Mouse (Mus musculus): ENCODE measurements around the gene Syne1. TPM values are rescaled to one million over a fixed set of nuclear protein-coding genes. Genes with fewer than 3 reads are reported as not detected.

The Syne1 gene
- total RNA-seq, 1 experiment from 2014 or later: 27.4 TPM

GRCm38 (mm10) chr10:5032192-5033048 is 518.9 kb downstream of the Syne1 start:
- ATAC-seq (replicated peaks in 1 of 2; ENCODE audit: insufficient read depth in 1 of 2, low FRiP score in 2 of 2, low TSS enrichment in 1 of 2, low read depth in 1 of 2, poor library complexity in 2 of 2, severe bottlenecking in 2 of 2): no peak

GRCm38 (mm10) chr10:5029883-5030282 is 521.4 kb downstream of the Syne1 start:
- no peak for ATAC-seq (replicated peaks in 1 of 2; ENCODE audit: insufficient read depth in 1 of 2, low FRiP score in 2 of 2, low TSS enrichment in 1 of 2, low read depth in 1 of 2, poor library complexity in 2 of 2, severe bottlenecking in 2 of 2)

GRCm38 (mm10) chr10:5029161-5029560 is 522.1 kb downstream of the Syne1 start:
- ATAC-seq (replicated peaks in 1 of 2; ENCODE audit: insufficient read depth in 1 of 2, low FRiP score in 2 of 2, low TSS enrichment in 1 of 2, low read depth in 1 of 2, poor library complexity in 2 of 2, severe bottlenecking in 2 of 2): no peak

GRCm38 (mm10) chr10:5028301-5028700 is 523.0 kb downstream of the Syne1 start:
- no peak for ATAC-seq (replicated peaks in 1 of 2; ENCODE audit: insufficient read depth in 1 of 2, low FRiP score in 2 of 2, low TSS enrichment in 1 of 2, low read depth in 1 of 2, poor library complexity in 2 of 2, severe bottlenecking in 2 of 2)

- ATAC-seq (replicated peaks in 1 of 2; ENCODE audit: insufficient read depth in 1 of 2, low FRiP score in 2 of 2, low TSS enrichment in 1 of 2, low read depth in 1 of 2, poor library complexity in 2 of 2, severe bottlenecking in 2 of 2): no peak
These were observed 524.1 kb downstream of the Syne1 start for GRCm38 (mm10) chr10:5027208-5027607.

GRCm38 (mm10) chr10:5025906-5026305 is 525.4 kb downstream of the Syne1 start:
- ATAC-seq (replicated peaks in 1 of 2; ENCODE audit: insufficient read depth in 1 of 2, low FRiP score in 2 of 2, low TSS enrichment in 1 of 2, low read depth in 1 of 2, poor library complexity in 2 of 2, severe bottlenecking in 2 of 2): no peak

GRCm38 (mm10) chr10:5017148-5017547 is 534.1 kb downstream of the Syne1 start:
- ATAC-seq (replicated peaks in 1 of 2; ENCODE audit: insufficient read depth in 1 of 2, low FRiP score in 2 of 2, low TSS enrichment in 1 of 2, low read depth in 1 of 2, poor library complexity in 2 of 2, severe bottlenecking in 2 of 2): no peak

GRCm38 (mm10) chr10:5014976-5015375 is 536.3 kb downstream of the Syne1 start:
- ATAC-seq (replicated peaks in 1 of 2; ENCODE audit: insufficient read depth in 1 of 2, low FRiP score in 2 of 2, low TSS enrichment in 1 of 2, low read depth in 1 of 2, poor library complexity in 2 of 2, severe bottlenecking in 2 of 2): no peak

GRCm38 (mm10) chr10:5012004-5012403 is 539.3 kb downstream of the Syne1 start:
- ATAC-seq (replicated peaks in 1 of 2; ENCODE audit: insufficient read depth in 1 of 2, low FRiP score in 2 of 2, low TSS enrichment in 1 of 2, low read depth in 1 of 2, poor library complexity in 2 of 2, severe bottlenecking in 2 of 2): no peak

GRCm38 (mm10) chr10:5008795-5009366 is 542.4 kb downstream of the Syne1 start:
- ATAC-seq (replicated peaks in 1 of 2; ENCODE audit: insufficient read depth in 1 of 2, low FRiP score in 2 of 2, low TSS enrichment in 1 of 2, low read depth in 1 of 2, poor library complexity in 2 of 2, severe bottlenecking in 2 of 2): no peak

- no peak for ATAC-seq (replicated peaks in 1 of 2; ENCODE audit: insufficient read depth in 1 of 2, low FRiP score in 2 of 2, low TSS enrichment in 1 of 2, low read depth in 1 of 2, poor library complexity in 2 of 2, severe bottlenecking in 2 of 2)
These were observed 554.7 kb downstream of the Syne1 start for GRCm38 (mm10) chr10:4996592-4996991.

GRCm38 (mm10) chr10:4993802-4994201 is 557.5 kb downstream of the Syne1 start:
- no peak for ATAC-seq (replicated peaks in 1 of 2; ENCODE audit: insufficient read depth in 1 of 2, low FRiP score in 2 of 2, low TSS enrichment in 1 of 2, low read depth in 1 of 2, poor library complexity in 2 of 2, severe bottlenecking in 2 of 2)

GRCm38 (mm10) chr10:4983919-4984318 is 567.4 kb downstream of the Syne1 start:
- no peak for ATAC-seq (replicated peaks in 1 of 2; ENCODE audit: insufficient read depth in 1 of 2, low FRiP score in 2 of 2, low TSS enrichment in 1 of 2, low read depth in 1 of 2, poor library complexity in 2 of 2, severe bottlenecking in 2 of 2)

- peak; percentile 94 to 96 for ATAC-seq (replicated peaks in 1 of 2; ENCODE audit: insufficient read depth in 1 of 2, low FRiP score in 2 of 2, low TSS enrichment in 1 of 2, low read depth in 1 of 2, poor library complexity in 2 of 2, severe bottlenecking in 2 of 2)
These were observed 573.9 kb downstream of the Syne1 start for GRCm38 (mm10) chr10:4977374-4977773.

- ATAC-seq (replicated peaks in 1 of 2; ENCODE audit: insufficient read depth in 1 of 2, low FRiP score in 2 of 2, low TSS enrichment in 1 of 2, low read depth in 1 of 2, poor library complexity in 2 of 2, severe bottlenecking in 2 of 2): no peak
These were observed 574.7 kb downstream of the Syne1 start for GRCm38 (mm10) chr10:4976557-4976956.

- no peak for ATAC-seq (replicated peaks in 1 of 2; ENCODE audit: insufficient read depth in 1 of 2, low FRiP score in 2 of 2, low TSS enrichment in 1 of 2, low read depth in 1 of 2, poor library complexity in 2 of 2, severe bottlenecking in 2 of 2)
These were observed 577.0 kb downstream of the Syne1 start for GRCm38 (mm10) chr10:4974246-4974645.

GRCm38 (mm10) chr10:4972026-4972425 is 579.3 kb downstream of the Syne1 start:
- 0 out of 4 replicates have a peak, but pooled peaks of 1 of the 2 experiments have one; percentile 10 for ATAC-seq (replicated peaks in 1 of 2; ENCODE audit: insufficient read depth in 1 of 2, low FRiP score in 2 of 2, low TSS enrichment in 1 of 2, low read depth in 1 of 2, poor library complexity in 2 of 2, severe bottlenecking in 2 of 2)

- ATAC-seq (replicated peaks in 1 of 2; ENCODE audit: insufficient read depth in 1 of 2, low FRiP score in 2 of 2, low TSS enrichment in 1 of 2, low read depth in 1 of 2, poor library complexity in 2 of 2, severe bottlenecking in 2 of 2): no peak
These were observed 579.7 kb downstream of the Syne1 start for GRCm38 (mm10) chr10:4971586-4971985.

- ATAC-seq (replicated peaks in 1 of 2; ENCODE audit: insufficient read depth in 1 of 2, low FRiP score in 2 of 2, low TSS enrichment in 1 of 2, low read depth in 1 of 2, poor library complexity in 2 of 2, severe bottlenecking in 2 of 2): no peak
These were observed 580.1 kb downstream of the Syne1 start for GRCm38 (mm10) chr10:4971156-4971555.
